Mouse (Mus musculus): ENCODE measurements around the gene Ahcyl2.

GRCm38 (mm10) chr6:29777238-29777555 lies 9.4 kb downstream of the Ahcyl2 start:
- TF ChIP-seq ELF1 (IDR thresholded peaks at IDR 0.05; ENCODE audit: low read depth, low read length): no peak
- no peak for TF ChIP-seq IRF4 (IDR thresholded peaks at IDR 0.05; ENCODE audit: low read depth, low read length)
- no peak for TF ChIP-seq TCF12 (IDR thresholded peaks at IDR 0.05; ENCODE audit: low read depth, low read length)
- no peak for TF ChIP-seq USF1 (IDR thresholded peaks at IDR 0.05; ENCODE audit: low read depth, low read length)
- no peak for TF ChIP-seq ZMIZ1 (IDR thresholded peaks at IDR 0.05; ENCODE audit: low read depth, low read length)
- TF ChIP-seq POLR2A (IDR thresholded peaks at IDR 0.05; ENCODE audit: low read depth, low read length): no peak
- no peak for TF ChIP-seq CTCF (conservative IDR thresholded peaks at IDR 0.05 in 1 of 2, IDR thresholded peaks at IDR 0.05 in 1 of 2; ENCODE audit: low read depth in 2 of 2, low read length in 2 of 2)
- TF ChIP-seq GABPA (IDR thresholded peaks at IDR 0.05; ENCODE audit: insufficient replicate concordance, low read depth, low read length): no peak
- no peak for TF ChIP-seq RCOR1 (conservative IDR thresholded peaks at IDR 0.05; ENCODE audit: low read depth, low read length)
- no peak for TF ChIP-seq CHD2 (IDR thresholded peaks at IDR 0.05; ENCODE audit: low read length)

Data from CH12.LX (cell line).